In the genomic region with DNA sequence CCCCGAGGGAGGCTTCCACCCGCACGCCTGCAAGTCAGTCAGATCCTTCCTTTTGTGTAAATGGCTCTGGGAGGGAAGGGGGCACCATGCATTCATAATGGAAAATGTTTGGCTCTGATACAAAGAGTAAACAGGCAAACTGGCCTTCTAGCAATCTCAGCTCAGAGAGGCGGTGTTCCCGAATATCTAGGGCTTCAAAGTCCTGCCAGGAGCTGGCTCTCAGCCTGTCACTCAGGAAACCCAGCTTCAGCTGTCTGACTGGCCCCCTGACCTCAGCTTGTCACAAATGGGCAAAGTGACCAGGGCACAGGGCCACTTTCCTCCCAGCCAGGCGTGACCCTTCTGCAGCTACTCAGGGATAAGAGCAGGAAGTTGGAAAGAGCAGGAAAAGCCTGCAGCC, we compare ENCODE assay signal across 7 mouse cellular contexts. TPM values are rescaled to one million over a fixed set of nuclear protein-coding genes. Genes with fewer than 3 reads are reported as not detected.
DNase-seq lines count a peak whose midpoint lies in the region; ATAC-seq lines count a peak whose summit lies in the region.

No protein-coding gene starts in this region.

- H3K36me3 ChIP-seq in midbrain, embryonic 15.5 days (replicated peaks): no peaks in the 10 kb centered on the region
- no peaks in the 10 kb centered on the region for H3K36me3 ChIP-seq in midbrain, embryonic 11.5 days (ENCODE audit: control insufficient read depth, insufficient read depth, low read length)
- H3K36me3 ChIP-seq in liver, embryonic 15.5 days (replicated peaks): no peaks in the 10 kb centered on the region

- H3K27me3 ChIP-seq in midbrain, embryonic 15.5 days (replicated peaks): no peaks in the 10 kb centered on the region
- H3K27me3 ChIP-seq in midbrain, embryonic 11.5 days (ENCODE audit: control insufficient read depth, insufficient read depth, low read length): no peaks in the 10 kb centered on the region
- no peaks in the 10 kb centered on the region for H3K27me3 ChIP-seq in liver, embryonic 15.5 days

- no peak overlapping the region for H3K4me2 ChIP-seq in midbrain, embryonic 15.5 days
- H3K4me2 ChIP-seq in midbrain, embryonic 11.5 days: no peak overlapping the region
- no peak overlapping the region for H3K4me2 ChIP-seq in liver, embryonic 15.5 days

- intact Hi-C loops in gastrocnemius, postnatal 14 days (cut with DNase I; ENCODE audit: low total_unique reads): no loop called here
- intact Hi-C loops in heart, postnatal 14 days (cut with DNase I): no loop called here

- no peak overlapping the region for H3K27ac ChIP-seq in midbrain, embryonic 15.5 days
- no peak overlapping the region for H3K27ac ChIP-seq in midbrain, embryonic 11.5 days (ENCODE audit: low read depth, low read length)
- no peak overlapping the region; the same call in 1 of the 2 replicates for H3K27ac ChIP-seq in liver, embryonic 15.5 days (replicated peaks)

- peaks cover 8% of the 10 kb centered on the region; the same call in 1 of the 2 replicates for H3K4me1 ChIP-seq in midbrain, embryonic 15.5 days
- H3K4me1 ChIP-seq in midbrain, embryonic 11.5 days (ENCODE audit: control insufficient read depth, insufficient read depth, low read length): no peaks in the 10 kb centered on the region
- H3K4me1 ChIP-seq in liver, embryonic 15.5 days (replicated peaks): peaks cover 26% of the 10 kb centered on the region

- 0 out of 2 replicates have a peak, but pooled peaks have one; percentile 30 for ATAC-seq in midbrain, embryonic 15.5 days (replicated peaks)
- ATAC-seq in midbrain, embryonic 11.5 days (ENCODE audit: low FRiP score): no peak
- ATAC-seq in liver, embryonic 15.5 days (ENCODE audit: insufficient read depth): peak; percentile 20; the same call in 1 of the 2 replicates
- no peak for ATAC-seq in monocyte, adult 5-6 weeks (replicated peaks; ENCODE audit: insufficient number of reproducible peaks, low FRiP score, low TSS enrichment, poor library complexity, severe bottlenecking)

- WGBS in midbrain, embryonic 15.5 days: 53% methylated on average over 6 of the region's 6 CpGs
- WGBS in midbrain, embryonic 11.5 days: 66% methylated on average over 6 of the region's 6 CpGs
- WGBS in liver, embryonic 15.5 days (ENCODE audit: insufficient replicate concordance): 44% methylated on average over 6 of the region's 6 CpGs

- H3K4me3 ChIP-seq in midbrain, embryonic 15.5 days: no peak overlapping the region
- no peak overlapping the region for H3K4me3 ChIP-seq in midbrain, embryonic 11.5 days (ENCODE audit: low read depth, low read length)
- H3K4me3 ChIP-seq in liver, embryonic 15.5 days (replicated peaks): no peak overlapping the region

- H3K9ac ChIP-seq in midbrain, embryonic 15.5 days: no peak overlapping the region
- no peak overlapping the region for H3K9ac ChIP-seq in midbrain, embryonic 11.5 days (ENCODE audit: low read length)
- no peak overlapping the region for H3K9ac ChIP-seq in liver, embryonic 15.5 days

- DNase-seq in midbrain, embryonic 11.5 days (ENCODE audit: low spot score, missing footprints): no peak
- peak; percentile 75 for DNase-seq in gastrocnemius, postnatal 14 days
- DNase-seq in heart, postnatal 14 days: peak; percentile 72 to 82
- DNase-seq in spleen, postnatal 14 days (ENCODE audit: low spot score in 2 of 2): no peak

- H3K9me3 ChIP-seq in midbrain, embryonic 15.5 days: no peaks in the 10 kb centered on the region
- no peaks in the 10 kb centered on the region for H3K9me3 ChIP-seq in midbrain, embryonic 11.5 days (ENCODE audit: control insufficient read depth, low read length)
- H3K9me3 ChIP-seq in liver, embryonic 15.5 days (replicated peaks): no peaks in the 10 kb centered on the region

RNA-seq across cellular contexts. Expression of a gene that starts 33.3 kb away (rescaled TPM):
- 93.7 and 102 TPM in 2 replicates for polyA plus RNA-seq in midbrain, embryonic 15.5 days (2015; fragmentation: Nextera tagmentation; extraction: Ambion mirVana)
- 59.8 and 62.1 TPM in 2 replicates for polyA plus RNA-seq in midbrain, embryonic 11.5 days (2014; fragmentation: Nextera tagmentation; extraction: Ambion mirVana)
- 10 to 100 TPM; 13.1 to 15.1 TPM for total RNA-seq in gastrocnemius, postnatal 14 days (2021)
- total RNA-seq in heart, postnatal 14 days (2021): 10 to 100 TPM; 41.9 to 43.5 TPM
- 3.6 and 3.9 TPM in 2 replicates for polyA plus RNA-seq in liver, embryonic 15.5 days (2015; fragmentation: Nextera tagmentation; extraction: Ambion mirVana)
- 38.4 to 61.0 TPM (median 57.7 TPM) in 3 replicates for total RNA-seq in monocyte, adult 5-6 weeks (2017)

Comparison
In these comparisons a context has a peak if more than half of its experiments do, and no peak if none do; other contexts are left out.
1. ATAC-seq: peak in midbrain, embryonic 15.5 days (single experiment) and liver, embryonic 15.5 days (single experiment); none in midbrain, embryonic 11.5 days (single experiment) and monocyte, adult 5-6 weeks (single experiment).
2. DNase-seq: peak in gastrocnemius, postnatal 14 days (single experiment) and heart, postnatal 14 days (2 of 2); none in midbrain, embryonic 11.5 days (single experiment) and spleen, postnatal 14 days (0 of 2).